Mouse (Mus musculus): Measurements from ENCODE around the gene Psmg4. TPM values are rescaled to one million over a fixed set of nuclear protein-coding genes. Genes with fewer than 3 reads are reported as not detected.

The Psmg4 gene
- polyA plus RNA-seq, 1 experiment = 29.2 TPM

DNA sequence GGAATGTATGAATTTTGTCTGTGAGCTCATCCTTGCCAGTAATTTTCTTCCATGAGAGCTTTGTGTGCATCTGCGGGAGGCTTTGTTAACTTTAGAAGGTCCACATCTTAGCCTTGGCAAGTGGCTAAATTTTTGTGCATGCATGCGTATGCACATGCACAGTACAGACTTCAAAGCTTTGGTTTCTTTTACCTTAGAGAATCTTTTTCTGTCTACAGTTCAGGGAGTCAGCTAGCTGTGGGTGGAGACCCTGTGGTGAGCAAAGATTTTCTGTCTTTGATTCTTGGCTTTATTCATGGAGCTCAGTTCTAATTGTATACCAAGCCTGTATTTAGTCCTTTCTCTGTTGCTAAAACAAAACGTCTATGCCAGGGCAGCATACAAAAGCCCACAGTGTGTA lies 56.0 kb downstream of the Psmg4 start:
- H3K27ac ChIP-seq (ENCODE audit: insufficient read depth, low read length) = no peak overlapping the region
- H3K4me3 ChIP-seq (ENCODE audit: low read depth, low read length) = no peak overlapping the region
- TF ChIP-seq POLR2A (IDR thresholded peaks at IDR 0.05; ENCODE audit: insufficient read depth, low read length) (no peak), CTCF (IDR thresholded peaks at IDR 0.05; ENCODE audit: low read depth, low read length) (no peak), EP300 (IDR thresholded peaks at IDR 0.05; ENCODE audit: insufficient read depth, low read depth, low read length) (no peak)
- H3K4me1 ChIP-seq (ENCODE audit: control insufficient read depth, insufficient read depth, low read length) = no peaks in the 10 kb centered on the region
- H3K9ac ChIP-seq (ENCODE audit: low read depth, poor library complexity, severe bottlenecking) = no peak overlapping the region
- H3K36me3 ChIP-seq (ENCODE audit: control insufficient read depth, insufficient read depth, low read length, poor library complexity, severe bottlenecking) = no peaks in the 10 kb centered on the region
- H3K27me3 ChIP-seq (ENCODE audit: control insufficient read depth, insufficient read depth, low read length, poor library complexity, severe bottlenecking) = no peaks in the 10 kb centered on the region
- H3K9me3 ChIP-seq (replicated peaks; ENCODE audit: control insufficient read depth, insufficient read depth, low read length, poor library complexity, severe bottlenecking) = no peaks in the 10 kb centered on the region

- H3K9me3 ChIP-seq (replicated peaks; ENCODE audit: control insufficient read depth, insufficient read depth, low read length, poor library complexity, severe bottlenecking) = no peaks in the 10 kb centered on the region
- H3K27me3 ChIP-seq (ENCODE audit: control insufficient read depth, insufficient read depth, low read length, poor library complexity, severe bottlenecking) = no peaks in the 10 kb centered on the region
- TF ChIP-seq POLR2A (IDR thresholded peaks at IDR 0.05; ENCODE audit: insufficient read depth, low read length) (no peak), CTCF (IDR thresholded peaks at IDR 0.05; ENCODE audit: low read depth, low read length) (no peak), EP300 (IDR thresholded peaks at IDR 0.05; ENCODE audit: insufficient read depth, low read depth, low read length) (no peak)
- H3K4me3 ChIP-seq (ENCODE audit: low read depth, low read length) = no peak overlapping the region
- no peaks in the 10 kb centered on the region for H3K36me3 ChIP-seq (ENCODE audit: control insufficient read depth, insufficient read depth, low read length, poor library complexity, severe bottlenecking)
- no peaks in the 10 kb centered on the region for H3K4me1 ChIP-seq (ENCODE audit: control insufficient read depth, insufficient read depth, low read length)
- no peak overlapping the region for H3K27ac ChIP-seq (ENCODE audit: insufficient read depth, low read length)
- no peak overlapping the region for H3K9ac ChIP-seq (ENCODE audit: low read depth, poor library complexity, severe bottlenecking)
Measured at GRCm38 (mm10) chr13:34219728-34220127, 57.0 kb downstream of the Psmg4 start.

- Histone ChIP-seq H3K9me3 (replicated peaks; ENCODE audit: control insufficient read depth, insufficient read depth, low read length, poor library complexity, severe bottlenecking) (no peaks in the 10 kb centered on the region), H3K36me3 (ENCODE audit: control insufficient read depth, insufficient read depth, low read length, poor library complexity, severe bottlenecking) (no peaks in the 10 kb centered on the region), H3K4me3 (ENCODE audit: low read depth, low read length) (no peak overlapping the region), H3K9ac (ENCODE audit: low read depth, poor library complexity, severe bottlenecking) (no peak overlapping the region), H3K27ac (ENCODE audit: insufficient read depth, low read length) (no peak overlapping the region), H3K27me3 (ENCODE audit: control insufficient read depth, insufficient read depth, low read length, poor library complexity, severe bottlenecking) (no peaks in the 10 kb centered on the region), H3K4me1 (ENCODE audit: control insufficient read depth, insufficient read depth, low read length) (no peaks in the 10 kb centered on the region)
- TF ChIP-seq POLR2A (IDR thresholded peaks at IDR 0.05; ENCODE audit: insufficient read depth, low read length) = no peak
- TF ChIP-seq EP300 (IDR thresholded peaks at IDR 0.05; ENCODE audit: insufficient read depth, low read depth, low read length) = no peak
- TF ChIP-seq CTCF (IDR thresholded peaks at IDR 0.05; ENCODE audit: low read depth, low read length) = no peak
Measured at GRCm38 (mm10) chr13:34222985-34223384, 60.2 kb downstream of the Psmg4 start.

GRCm38 (mm10) chr13:34226940-34227339 lies 64.2 kb downstream of the Psmg4 start:
- Histone ChIP-seq H3K9me3 (replicated peaks; ENCODE audit: control insufficient read depth, insufficient read depth, low read length, poor library complexity, severe bottlenecking) (no peaks in the 10 kb centered on the region), H3K9ac (ENCODE audit: low read depth, poor library complexity, severe bottlenecking) (no peak overlapping the region), H3K4me3 (ENCODE audit: low read depth, low read length) (no peak overlapping the region), H3K36me3 (ENCODE audit: control insufficient read depth, insufficient read depth, low read length, poor library complexity, severe bottlenecking) (no peaks in the 10 kb centered on the region), H3K4me1 (ENCODE audit: control insufficient read depth, insufficient read depth, low read length) (no peaks in the 10 kb centered on the region), H3K27ac (ENCODE audit: insufficient read depth, low read length) (no peak overlapping the region), H3K27me3 (ENCODE audit: control insufficient read depth, insufficient read depth, low read length, poor library complexity, severe bottlenecking) (no peaks in the 10 kb centered on the region)
- no peak for TF ChIP-seq CTCF (IDR thresholded peaks at IDR 0.05; ENCODE audit: low read depth, low read length)
- no peak for TF ChIP-seq POLR2A (IDR thresholded peaks at IDR 0.05; ENCODE audit: insufficient read depth, low read length)

Other genes starting within 250 kb of the Psmg4 start
- gene Nqo2, start 198.3 kb upstream of the Psmg4 start, polyA plus RNA-seq (2011; ENCODE audit: insufficient read depth, insufficient read length, low read depth, missing spikeins) = 16.3 and 20.9 TPM in 2 replicates
- 6.9 and 8.0 TPM in 2 replicates for gene Ripk1, start 160.6 kb upstream of the Psmg4 start, polyA plus RNA-seq (2011; ENCODE audit: insufficient read depth, insufficient read length, low read depth, missing spikeins)
- 123 and 128 TPM in 2 replicates for gene Serpinb6a, start 160.2 kb upstream of the Psmg4 start, polyA plus RNA-seq (2011; ENCODE audit: insufficient read depth, insufficient read length, low read depth, missing spikeins)
- gene Bphl, start 125.4 kb upstream of the Psmg4 start, polyA plus RNA-seq (2011; ENCODE audit: insufficient read depth, insufficient read length, low read depth, missing spikeins) = 15.7 and 25.9 TPM in 2 replicates
- 28.7 and 29.0 TPM in 2 replicates for gene Tubb2a, start 85.0 kb upstream of the Psmg4 start, polyA plus RNA-seq (2011; ENCODE audit: insufficient read depth, insufficient read length, low read depth, missing spikeins)
- gene Tubb2b, start 32.5 kb upstream of the Psmg4 start, polyA plus RNA-seq (2011; ENCODE audit: insufficient read depth, insufficient read length, low read depth, missing spikeins) = 229 and 267 TPM in 2 replicates
- 18.4 and 19.8 TPM in 2 replicates for gene Slc22a23, start 182.2 kb downstream of the Psmg4 start, polyA plus RNA-seq (2011; ENCODE audit: insufficient read depth, insufficient read length, low read depth, missing spikeins)

Data from ES-Bruce4 (cell line).